Mouse (Mus musculus) kidney, postnatal 0 days (tissue): ENCODE results near the gene Sox5. TPM values are rescaled to one million over a fixed set of nuclear protein-coding genes. Genes with fewer than 3 reads are reported as not detected.

ENCODE experiments used
- ATAC-seq: fragments of 200-750 bp; cut with Nextera tagmentation; replicated peaks from 2 replicates; pipeline ENCODE4 v1.8.0; 2017; ENCODE audit warnings: low read depth, moderate number of reproducible peaks, moderate TSS enrichment, moderate library complexity; ENCODE audit not compliant: low FRiP score
- DNase-seq: peaks from one replicate; pipeline ENCODE4 v3.0.0-alpha.2; 2016; ENCODE audit warnings: low spot score
- H3K27ac ChIP-seq: fragments of 300-500 bp; sonication (generic); 2 replicates; pipeline ENCODE4 v1.5.1; 2014; ENCODE audit warnings: mild to moderate bottlenecking
- H3K27me3 ChIP-seq: fragments of 300-500 bp; sonication (generic); 2 replicates; pipeline ENCODE4 v1.6.1; 2014; ENCODE audit warnings: low read length, mixed read lengths; ENCODE audit not compliant: insufficient read depth
- H3K36me3 ChIP-seq: fragments of 300-500 bp; sonication (generic); 2 replicates; pipeline ENCODE4 v1.6.1; 2014; ENCODE audit warnings: low read length, mixed read lengths; ENCODE audit not compliant: insufficient read depth
- H3K4me1 ChIP-seq: fragments of 300-500 bp; sonication (generic); replicated peaks from 2 replicates; pipeline ENCODE4 v1.6.1; 2014; ENCODE audit warnings: antibody characterized with exemption, low read length, mixed read lengths; ENCODE audit not compliant: insufficient read depth
- H3K4me2 ChIP-seq: fragments of 300-500 bp; sonication (generic); 2 replicates; pipeline ENCODE4 v1.6.1; 2014; ENCODE audit warnings: mild to moderate bottlenecking, low read length, moderate library complexity, mixed read lengths
- H3K4me3 ChIP-seq: fragments of 300-500 bp; sonication (generic); replicated peaks from 2 replicates; pipeline ENCODE4 v1.5.1; 2014; ENCODE audit warnings: low read depth, low read length
- H3K9ac ChIP-seq: fragments of 300-500 bp; sonication (generic); 2 replicates; pipeline ENCODE4 v1.6.1; 2014; ENCODE audit warnings: low read depth, low read length
- H3K9me3 ChIP-seq: fragments of 300-500 bp; sonication (generic); replicated peaks from 2 replicates; pipeline ENCODE4 v1.6.1; 2016; ENCODE audit warnings: low read length, inconsistent platforms, mixed read lengths
- CTCF ChIP-seq: IDR thresholded peaks from 2 replicates; pipeline ENCODE4 v1.5.1; 2016; ENCODE audit warnings: antibody characterized with exemption, low read depth, mild to moderate bottlenecking, moderate library complexity
- WGBS: fragments of 180-500 bp; shearing (Covaris S2); extraction: QIAGEN DNeasy Blood & Tissue Kit; methylation state at CpG from one replicate; pipeline ENCODE4 v1.1.7; 2014; 5-methylcytosine and 5-hydroxymethylcytosine counted together
- polyA plus RNA-seq: library from polyadenylated mRNA; unstranded; fragments of >200 nt; fragmentation: Nextera tagmentation; extraction: Ambion mirVana; gene quantifications from 2 replicates; pipeline ENCODE4 v1.2.1, GENCODE M21; 2015

The Sox5 gene
- polyA plus RNA-seq, 1 experiment from 2014 or later = 6.1 TPM

GRCm38 (mm10) chr6:144328779-144329178 is 453.0 kb downstream of the Sox5 start:
- Histone ChIP-seq H3K4me3 (no peak overlapping the region), H3K27me3 (no peaks in the 10 kb centered on the region), H3K9me3 (no peaks in the 10 kb centered on the region), H3K36me3 (no peaks in the 10 kb centered on the region), H3K9ac (no peak overlapping the region), H3K27ac (no peak overlapping the region), H3K4me2 (no peak overlapping the region), H3K4me1 (no peaks in the 10 kb centered on the region)
- ATAC-seq = no peak
- no peak for TF ChIP-seq CTCF
- DNase-seq = no peak
- WGBS = 45% methylated on average over 4 of the region's 4 CpGs

GRCm38 (mm10) chr6:144326817-144327216 is 455.0 kb downstream of the Sox5 start:
- 50% methylated on average over 3 of the region's 3 CpGs for WGBS
- Histone ChIP-seq H3K9ac (no peak overlapping the region), H3K27me3 (no peaks in the 10 kb centered on the region), H3K9me3 (no peaks in the 10 kb centered on the region), H3K4me2 (no peak overlapping the region), H3K27ac (no peak overlapping the region), H3K4me3 (no peak overlapping the region), H3K4me1 (no peaks in the 10 kb centered on the region), H3K36me3 (no peaks in the 10 kb centered on the region)
- no peak for TF ChIP-seq CTCF
- ATAC-seq = no peak
- no peak for DNase-seq

GRCm38 (mm10) chr6:144323372-144323771 is 458.4 kb downstream of the Sox5 start:
- no peaks in the 10 kb centered on the region for H3K9me3 ChIP-seq

GRCm38 (mm10) chr6:144322297-144323047 is 459.3 kb downstream of the Sox5 start:
- Histone ChIP-seq H3K9me3 (no peaks in the 10 kb centered on the region), H3K36me3 (no peaks in the 10 kb centered on the region), H3K27me3 (no peaks in the 10 kb centered on the region), H3K27ac (no peak overlapping the region), H3K9ac (no peak overlapping the region), H3K4me1 (no peaks in the 10 kb centered on the region), H3K4me3 (no peak overlapping the region), H3K4me2 (no peak overlapping the region)
- 93% methylated on average over 13 of the region's 13 CpGs for WGBS
- no peak for DNase-seq
- TF ChIP-seq CTCF = no peak
- no peak for ATAC-seq

More at GRCm38 (mm10) chr6:144323372-144323771, 458.4 kb downstream of the Sox5 start:
- no peak overlapping the region for H3K4me2 ChIP-seq
- ATAC-seq = no peak
- no peak overlapping the region for H3K27ac ChIP-seq
- no peak for DNase-seq
- no peak for TF ChIP-seq CTCF
- H3K36me3 ChIP-seq = no peaks in the 10 kb centered on the region
- 68% methylated on average over 4 of the region's 4 CpGs for WGBS
- no peak overlapping the region for H3K9ac ChIP-seq
- H3K4me1 ChIP-seq = no peaks in the 10 kb centered on the region
- no peaks in the 10 kb centered on the region for H3K27me3 ChIP-seq
- H3K4me3 ChIP-seq = no peak overlapping the region

GRCm38 (mm10) chr6:144320327-144320726 is 461.4 kb downstream of the Sox5 start:
- Histone ChIP-seq H3K4me1 (no peaks in the 10 kb centered on the region), H3K27ac (no peak overlapping the region), H3K9me3 (no peaks in the 10 kb centered on the region), H3K4me3 (no peak overlapping the region), H3K36me3 (no peaks in the 10 kb centered on the region), H3K27me3 (no peaks in the 10 kb centered on the region), H3K4me2 (no peak overlapping the region), H3K9ac (no peak overlapping the region)
- no peak for TF ChIP-seq CTCF
- ATAC-seq (no peak), DNase-seq (no peak)

GRCm38 (mm10) chr6:144319717-144320116 is 462.1 kb downstream of the Sox5 start:
- H3K4me3 ChIP-seq = no peak overlapping the region
- no peak overlapping the region for H3K4me2 ChIP-seq
- DNase-seq (no peak), ATAC-seq (no peak)
- H3K4me1 ChIP-seq = no peaks in the 10 kb centered on the region
- no peak overlapping the region for H3K9ac ChIP-seq
- WGBS = 68% methylated on average over 6 of the region's 6 CpGs
- no peaks in the 10 kb centered on the region for H3K36me3 ChIP-seq
- H3K27me3 ChIP-seq = no peaks in the 10 kb centered on the region
- no peaks in the 10 kb centered on the region for H3K9me3 ChIP-seq
- TF ChIP-seq CTCF = no peak
- no peak overlapping the region for H3K27ac ChIP-seq
